ENCODE assay signal across 13 mouse cellular contexts in the genomic region with DNA sequence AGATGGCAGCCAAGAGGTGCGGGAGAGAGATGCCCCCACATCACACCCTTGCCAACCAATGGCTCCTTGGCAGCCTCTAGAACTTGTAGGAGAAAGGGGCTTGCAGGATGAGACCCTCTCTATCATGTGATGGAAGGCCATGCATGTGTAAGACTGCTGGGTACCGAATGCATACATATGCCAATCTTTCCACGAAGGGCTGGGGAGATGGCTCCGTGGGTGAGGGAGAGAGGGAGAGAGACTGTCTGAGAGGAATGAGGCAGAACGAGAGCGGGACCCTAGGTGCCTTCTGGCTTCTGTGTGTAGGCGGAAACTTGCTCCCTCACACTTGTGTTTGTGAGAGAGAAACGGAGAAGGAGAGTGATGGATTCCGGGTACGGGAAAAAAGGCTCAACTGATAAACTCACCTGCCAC.
DNase-seq lines count a peak whose midpoint lies in the region; ATAC-seq lines count a peak whose summit lies in the region.
"Had no signal": no experiment of that assay in that cellular context is flagged by ENCODE, and none has a peak within 500 bp of the region (broad histone marks: within the 10 kb centered on the region; RNA-seq: fewer than 3 reads in every experiment).

No protein-coding gene starts in this region.

- H3K4me2 ChIP-seq in heart, embryonic 12.5 days, result peak overlapping the region; percentile 17; the same call in 1 of the 2 replicates
- no peak overlapping the region for H3K4me2 ChIP-seq in liver, embryonic 16.5 days (ENCODE audit: low read depth, low read length)
- no peak overlapping the region for H3K4me2 ChIP-seq in liver, embryonic 12.5 days
- no peak overlapping the region for H3K4me2 ChIP-seq in embryonic facial prominence, embryonic 15.5 days (replicated peaks)
- H3K4me2 ChIP-seq in stomach, embryonic 15.5 days, result no peak overlapping the region
- H3K4me2 ChIP-seq: hindbrain, embryonic 15.5 days had no signal

- H3K9ac ChIP-seq in heart, embryonic 12.5 days, result no peak overlapping the region
- H3K9ac ChIP-seq in liver, embryonic 16.5 days (ENCODE audit: low read depth, low read length), result no peak overlapping the region
- no peak overlapping the region for H3K9ac ChIP-seq in liver, embryonic 12.5 days
- no peak overlapping the region for H3K9ac ChIP-seq in embryonic facial prominence, embryonic 15.5 days
- H3K9ac ChIP-seq in stomach, embryonic 15.5 days, result no peak overlapping the region
- H3K9ac ChIP-seq: hindbrain, embryonic 15.5 days had no signal

- no peak for ATAC-seq in heart, embryonic 12.5 days (ENCODE audit: insufficient number of reproducible peaks, low FRiP score)
- no peak for ATAC-seq in liver, embryonic 16.5 days (ENCODE audit: low read depth)
- no peak for ATAC-seq in liver, embryonic 12.5 days
- ATAC-seq in embryonic facial prominence, embryonic 15.5 days (ENCODE audit: insufficient number of reproducible peaks, low FRiP score, low TSS enrichment, low read depth), result no peak
- no peak for ATAC-seq in stomach, embryonic 15.5 days (ENCODE audit: insufficient read depth, low FRiP score, low read depth)

- H3K4me3 ChIP-seq in heart, embryonic 12.5 days, result no peak overlapping the region
- H3K4me3 ChIP-seq in liver, embryonic 16.5 days (ENCODE audit: low read depth, low read length), result no peak overlapping the region
- H3K4me3 ChIP-seq in liver, embryonic 12.5 days, result no peak overlapping the region
- no peak overlapping the region for H3K4me3 ChIP-seq in embryonic facial prominence, embryonic 15.5 days (replicated peaks)
- no peak overlapping the region for H3K4me3 ChIP-seq in stomach, embryonic 15.5 days (replicated peaks)
- H3K4me3 ChIP-seq: hindbrain, embryonic 15.5 days; midbrain, embryonic 10.5 days had no signal

- H3K4me1 ChIP-seq in heart, embryonic 12.5 days (replicated peaks), result peaks cover 84% of the 10 kb centered on the region
- peaks cover 2% of the 10 kb centered on the region; the same call in 1 of the 2 replicates for H3K4me1 ChIP-seq in liver, embryonic 16.5 days (ENCODE audit: control insufficient read depth, low read depth, low read length)
- peaks cover 40% of the 10 kb centered on the region for H3K4me1 ChIP-seq in liver, embryonic 12.5 days
- H3K4me1 ChIP-seq in embryonic facial prominence, embryonic 15.5 days, result peaks cover 83% of the 10 kb centered on the region
- peaks cover 66% of the 10 kb centered on the region for H3K4me1 ChIP-seq in stomach, embryonic 15.5 days

- H3K27ac ChIP-seq in heart, embryonic 12.5 days (ENCODE audit: poor library complexity, severe bottlenecking), result no peak overlapping the region
- H3K27ac ChIP-seq in liver, embryonic 16.5 days (ENCODE audit: low read length), result 0 out of 2 replicates have a peak overlapping the region, but pooled peaks have one; percentile 1
- no peak overlapping the region for H3K27ac ChIP-seq in liver, embryonic 12.5 days
- peak overlapping the region; percentile 73 for H3K27ac ChIP-seq in embryonic facial prominence, embryonic 15.5 days (replicated peaks)
- peak overlapping the region; percentile 0; the same call in 1 of the 2 replicates for H3K27ac ChIP-seq in stomach, embryonic 15.5 days
- H3K27ac ChIP-seq: hindbrain, embryonic 15.5 days; midbrain, embryonic 10.5 days had no signal

- H3K36me3 ChIP-seq in heart, embryonic 12.5 days, result no peaks in the 10 kb centered on the region
- H3K36me3 ChIP-seq in liver, embryonic 16.5 days (ENCODE audit: control insufficient read depth, insufficient read depth), result no peaks in the 10 kb centered on the region
- no peaks in the 10 kb centered on the region for H3K36me3 ChIP-seq in liver, embryonic 12.5 days
- H3K36me3 ChIP-seq in embryonic facial prominence, embryonic 15.5 days, result no peaks in the 10 kb centered on the region
- H3K36me3 ChIP-seq in stomach, embryonic 15.5 days, result no peaks in the 10 kb centered on the region
- H3K36me3 ChIP-seq: hindbrain, embryonic 15.5 days; midbrain, embryonic 10.5 days had no signal

- H3K9me3 ChIP-seq in heart, embryonic 12.5 days (replicated peaks), result no peaks in the 10 kb centered on the region
- H3K9me3 ChIP-seq in liver, embryonic 16.5 days (replicated peaks; ENCODE audit: control insufficient read depth, low read length), result no peaks in the 10 kb centered on the region
- H3K9me3 ChIP-seq in liver, embryonic 12.5 days (replicated peaks), result no peaks in the 10 kb centered on the region
- no peaks in the 10 kb centered on the region for H3K9me3 ChIP-seq in embryonic facial prominence, embryonic 15.5 days (replicated peaks)
- H3K9me3 ChIP-seq in stomach, embryonic 15.5 days, result no peaks in the 10 kb centered on the region
- H3K9me3 ChIP-seq: hindbrain, embryonic 15.5 days; midbrain, embryonic 10.5 days had no signal

- 38% methylated on average over 10 of the region's 10 CpGs for WGBS in heart, embryonic 12.5 days
- whole genome bisulfite sequencing in liver, embryonic 16.5 days (ENCODE audit: insufficient replicate concordance), result 56% methylated on average over 10 of the region's 10 CpGs
- WGBS in liver, embryonic 12.5 days (ENCODE audit: insufficient replicate concordance), result 54% methylated on average over 10 of the region's 10 CpGs
- 51% methylated on average over 10 of the region's 10 CpGs for WGBS in embryonic facial prominence, embryonic 15.5 days
- 38% methylated on average over 10 of the region's 10 CpGs for WGBS in stomach, embryonic 15.5 days

- intact Hi-C loops in heart, postnatal 14 days (cut with DNase I), result no loop called here

- H3K27me3 ChIP-seq in heart, embryonic 12.5 days (replicated peaks), result no peaks in the 10 kb centered on the region
- H3K27me3 ChIP-seq in liver, embryonic 16.5 days (ENCODE audit: control insufficient read depth, insufficient read depth, low read depth, low read length), result no peaks in the 10 kb centered on the region
- H3K27me3 ChIP-seq in liver, embryonic 12.5 days (replicated peaks), result 0 out of 2 replicates have a peak, but pooled peaks cover 6% of the 10 kb centered on the region
- no peaks in the 10 kb centered on the region for H3K27me3 ChIP-seq in embryonic facial prominence, embryonic 15.5 days
- no peaks in the 10 kb centered on the region for H3K27me3 ChIP-seq in stomach, embryonic 15.5 days (replicated peaks)
- H3K27me3 ChIP-seq: hindbrain, embryonic 15.5 days had no signal

- no peak for DNase-seq in heart, postnatal 14 days
- no peak for DNase-seq in embryo, embryonic 9.5 days (ENCODE audit: extremely low spot score)
- DNase-seq: adrenal gland, postnatal 25 days; cerebellum, adult 11-12 months; right cerebral cortex, adult 18-20 months; thymus, postnatal 36 days had no signal

Comparison
In these comparisons a context has a peak if more than half of its experiments do, and no peak if none do; other contexts are left out.
1. H3K27ac ChIP-seq: peak in liver, embryonic 16.5 days (single experiment), embryonic facial prominence, embryonic 15.5 days (single experiment) and stomach, embryonic 15.5 days (single experiment); none in heart, embryonic 12.5 days (single experiment) and liver, embryonic 12.5 days (single experiment).